Mouse (Mus musculus) liver, adult 2 months (tissue): ENCODE data around the gene Hspa4l. TPM values are rescaled to one million over a fixed set of nuclear protein-coding genes. Genes with fewer than 3 reads are reported as not detected.
A peak's percentile ranks its signal among the peaks of the same experiment; 100 is the strongest.

Experiments used
- DNase-seq: peaks from one replicate; pipeline ENCODE4 v3.0.0-alpha.2; 2011; ENCODE audit warnings: low read depth, low spot score; ENCODE audit errors: extremely low read depth
- H3K27ac ChIP-seq: fragments of 200-500 bp; replicated peaks from 2 replicates; pipeline ENCODE4 v1.5.1; 2012; ENCODE audit warnings: low read depth, mild to moderate bottlenecking, control low read depth, inconsistent platforms, low read length; ENCODE audit not compliant: insufficient read depth
- H3K27me3 ChIP-seq: fragments of 200-500 bp; 2 replicates; pipeline ENCODE4 v1.6.1; 2012; ENCODE audit warnings: mild to moderate bottlenecking, moderate library complexity, low read length, inconsistent platforms; ENCODE audit not compliant: control insufficient read depth, insufficient read depth
- H3K36me3 ChIP-seq: fragments of 200-500 bp; 2 replicates; pipeline ENCODE4 v1.6.1; 2012; ENCODE audit warnings: low read length, inconsistent platforms; ENCODE audit not compliant: control insufficient read depth, insufficient read depth
- H3K4me1 ChIP-seq: fragments of 200-500 bp; 2 replicates; pipeline ENCODE4 v1.6.1; 2011; ENCODE audit warnings: low read length; ENCODE audit not compliant: control insufficient read depth, insufficient read depth
- H3K4me3 ChIP-seq: fragments of 200-500 bp; 2 replicates; pipeline ENCODE4 v1.5.1; 2011; ENCODE audit warnings: low read depth, mild to moderate bottlenecking, control low read depth, low read length, moderate library complexity; ENCODE audit not compliant: insufficient read depth
- H3K79me2 ChIP-seq: fragments of 200-500 bp; 2 replicates; pipeline ENCODE4 v1.6.1; 2012; ENCODE audit warnings: inconsistent platforms, mild to moderate bottlenecking, low read length, moderate library complexity; ENCODE audit not compliant: control insufficient read depth, insufficient read depth
- H3K9ac ChIP-seq: fragments of 200-500 bp; 2 replicates; pipeline ENCODE4 v1.6.1; 2012; ENCODE audit warnings: low read depth, mild to moderate bottlenecking, control low read depth, inconsistent platforms, low read length
- CTCF ChIP-seq: fragments of 200-500 bp; IDR thresholded peaks from 2 replicates; pipeline ENCODE4 v1.5.1; 2011; ENCODE audit warnings: low read depth, low read length, control low read depth
- POLR2A ChIP-seq: fragments of 200-500 bp; IDR thresholded peaks from 2 replicates; pipeline ENCODE4 v1.6.1; 2011; ENCODE audit warnings: low read length, control low read depth; ENCODE audit not compliant: insufficient read depth; ENCODE audit errors: extremely low read depth
- WGBS: fragments of 180-500 bp; shearing (Covaris S2); methylation state at CpG from one replicate; pipeline ENCODE4 v1.1.7; 2018; 5-methylcytosine and 5-hydroxymethylcytosine counted together
- polyA plus RNA-seq: library from polyadenylated mRNA; depleted of rRNA; stranded (reverse); fragments of >200 nt; gene quantifications from 2 replicates; pipeline ENCODE4 v1.2.3, GENCODE M21; 2012; rRNA removed
- total RNA-seq: library from RNA; depleted of rRNA; stranded (reverse); fragments of >200 nt; gene quantifications from 2 replicates; pipeline ENCODE4 v1.2.3, GENCODE M21; 2014; rRNA removed

The Hspa4l gene
- total RNA-seq, result 10.3 and 10.5 TPM in 2 replicates
- polyA plus RNA-seq, result 6.9 and 7.1 TPM in 2 replicates

- TF ChIP-seq CTCF (no peak), POLR2A (no peak)
- Histone ChIP-seq H3K9ac (peak within 1 kb of the TSS; percentile 93), H3K36me3 (no peaks in the 10 kb centered on the region), H3K4me3 (peak within 1 kb of the TSS; percentile 96), H3K27me3 (no peaks in the 10 kb centered on the region), H3K79me2 (peaks cover 3% of the 10 kb centered on the region; the same call in 1 of the 2 replicates), H3K27ac (peak within 1 kb of the TSS; percentile 34), H3K4me1 (peaks cover 7% of the 10 kb centered on the region)
- 27% methylated on average over 16 of the region's 16 CpGs for WGBS
- peak; percentile 75 for DNase-seq
Measured at GRCm38 (mm10) chr3:40744024-40744835, at the start of gene Hspa4l. Gene Hspa4l, plus strand, starts transcription at chr3:40744495.

DNA sequence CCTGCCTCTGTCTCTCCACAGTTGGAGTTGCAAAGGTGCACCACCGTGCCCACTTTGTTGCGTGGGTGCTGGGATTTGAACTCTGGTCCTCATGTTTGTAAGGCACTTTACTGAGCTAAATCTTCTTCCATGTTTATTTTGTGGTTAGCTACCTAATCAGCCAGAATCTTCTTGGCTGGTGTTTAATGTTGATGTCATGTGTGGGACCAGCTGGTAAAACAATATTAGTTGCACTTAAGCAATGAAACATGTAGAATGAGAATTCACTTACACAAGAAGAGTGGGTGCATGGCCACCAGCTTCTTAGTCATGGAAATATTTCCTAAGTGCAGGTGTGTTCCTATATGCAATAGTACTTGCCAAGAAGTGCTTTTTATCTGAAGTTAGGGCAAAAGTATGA lies 49.1 kb upstream of the Hspa4l start:
- H3K9ac ChIP-seq, result no peak overlapping the region
- no peaks in the 10 kb centered on the region for H3K27me3 ChIP-seq
- TF ChIP-seq CTCF (no peak), POLR2A (no peak)
- no peak for DNase-seq
- no peak overlapping the region for H3K27ac ChIP-seq
- 98% methylated on average over 2 of the region's 2 CpGs for WGBS
- H3K36me3 ChIP-seq, result no peaks in the 10 kb centered on the region
- no peak overlapping the region for H3K4me3 ChIP-seq
- no peaks in the 10 kb centered on the region for H3K79me2 ChIP-seq
- no peaks in the 10 kb centered on the region for H3K4me1 ChIP-seq

DNA sequence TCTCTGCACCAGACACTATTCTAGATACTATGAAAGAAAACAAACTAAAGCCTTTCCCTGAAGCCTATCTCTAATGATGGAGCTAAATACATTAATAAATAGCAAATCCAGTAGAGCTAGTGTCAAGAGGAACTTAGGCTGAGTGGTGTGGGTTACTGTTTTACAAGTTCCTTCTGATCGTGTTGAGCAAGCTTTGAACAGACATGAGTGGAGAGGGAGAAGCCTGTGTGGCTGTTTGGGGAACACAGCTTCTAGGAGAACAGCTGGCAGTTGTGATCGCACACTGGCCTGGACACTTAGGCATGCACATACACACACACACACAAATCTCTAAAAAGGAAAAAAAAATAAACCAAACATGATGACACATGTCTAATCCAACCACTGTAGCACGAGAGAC lies 45.5 kb upstream of the Hspa4l start:
- Histone ChIP-seq H3K79me2 (no peaks in the 10 kb centered on the region), H3K27me3 (no peaks in the 10 kb centered on the region), H3K36me3 (no peaks in the 10 kb centered on the region), H3K4me1 (no peaks in the 10 kb centered on the region), H3K27ac (no peak overlapping the region), H3K9ac (no peak overlapping the region), H3K4me3 (no peak overlapping the region)
- DNase-seq, result peak; percentile 15
- TF ChIP-seq POLR2A (no peak), CTCF (no peak)
- 79% methylated on average over 3 of the region's 3 CpGs for WGBS

DNA sequence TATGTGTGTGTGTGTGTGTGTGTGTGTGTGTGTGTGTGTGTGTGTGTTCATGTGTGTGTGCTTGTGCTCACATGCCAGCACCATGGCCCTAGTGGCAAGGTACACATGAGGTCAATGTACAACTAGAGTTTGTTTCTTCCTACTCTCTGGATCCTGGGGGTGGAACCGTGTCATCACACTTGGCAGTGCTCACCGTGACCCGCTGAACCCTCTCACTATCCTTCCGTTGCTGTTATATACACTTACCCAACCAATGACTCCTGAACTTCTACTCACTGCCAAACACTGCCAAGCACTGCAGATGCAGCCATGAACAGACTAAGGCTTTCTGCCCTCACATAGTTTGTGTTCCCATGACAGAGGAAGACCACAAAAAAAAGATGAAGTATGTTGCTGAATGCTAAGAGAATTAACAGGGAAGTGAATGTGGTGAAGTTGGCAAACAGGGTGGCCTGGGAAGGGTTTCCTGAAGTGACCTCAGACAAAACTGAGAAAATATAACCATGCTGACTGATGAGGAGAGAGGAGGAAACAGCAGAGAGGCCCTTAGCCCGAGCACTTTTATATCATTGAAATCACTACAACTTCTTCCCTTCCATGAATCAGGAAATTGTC lies 39.4 kb upstream of the Hspa4l start:
- no peak for TF ChIP-seq CTCF
- TF ChIP-seq POLR2A, result no peak
- no peak overlapping the region for H3K9ac ChIP-seq
- H3K36me3 ChIP-seq, result no peaks in the 10 kb centered on the region
- peaks cover 7% of the 10 kb centered on the region for H3K4me1 ChIP-seq
- DNase-seq, result peak; percentile 97
- peak overlapping the region; percentile 4; the same call in 1 of the 2 replicates for H3K27ac ChIP-seq
- WGBS, result 2% methylated on average over 5 of the region's 5 CpGs
- no peaks in the 10 kb centered on the region for H3K79me2 ChIP-seq
- H3K27me3 ChIP-seq, result no peaks in the 10 kb centered on the region
- no peak overlapping the region for H3K4me3 ChIP-seq

DNA sequence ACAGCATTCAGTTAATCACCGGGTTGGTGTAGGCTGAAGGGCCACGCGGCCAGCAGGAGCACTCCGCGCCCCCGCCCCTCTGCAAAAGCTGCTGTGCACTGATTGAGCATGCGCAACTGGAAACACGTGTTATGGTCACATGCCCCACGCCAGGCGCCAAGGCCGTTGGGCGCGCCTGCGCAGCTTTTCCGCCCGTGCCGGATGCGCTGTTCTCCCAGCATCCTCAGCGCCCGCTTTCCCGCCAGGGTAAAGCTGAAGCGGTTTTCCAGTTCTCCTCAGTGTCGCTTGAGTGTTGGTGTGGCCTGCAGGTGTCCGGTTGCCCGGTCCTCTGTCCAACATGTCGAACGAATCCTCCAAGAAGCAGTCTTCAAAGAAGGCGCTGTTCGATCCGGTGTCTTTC lies 35.6 kb upstream of the Hspa4l start, which contains the start of gene Slc25a31:
Gene Slc25a31 (plus strand): TSS at position 201 of the 400 bp plus-strand sequence.
- DNase-seq, result no peak
- TF ChIP-seq CTCF, result no peak
- TF ChIP-seq POLR2A, result no peak

More for the DNA sequence above, 35.6 kb upstream of the Hspa4l start, which contains the start of gene Slc25a31:
- no peaks in the 10 kb centered on the region for H3K36me3 ChIP-seq
- no peaks in the 10 kb centered on the region for H3K79me2 ChIP-seq
- WGBS, result 89% methylated on average over 30 of the region's 30 CpGs
- H3K9ac ChIP-seq, result no peak within 1 kb of the TSS
- H3K27me3 ChIP-seq, result no peaks in the 10 kb centered on the region
- no peak within 1 kb of the TSS for H3K4me3 ChIP-seq
- H3K27ac ChIP-seq, result no peak within 1 kb of the TSS
- peaks cover 7% of the 10 kb centered on the region for H3K4me1 ChIP-seq
